Mouse (Mus musculus): ENCODE data around the gene Csgalnact2.

DNA sequence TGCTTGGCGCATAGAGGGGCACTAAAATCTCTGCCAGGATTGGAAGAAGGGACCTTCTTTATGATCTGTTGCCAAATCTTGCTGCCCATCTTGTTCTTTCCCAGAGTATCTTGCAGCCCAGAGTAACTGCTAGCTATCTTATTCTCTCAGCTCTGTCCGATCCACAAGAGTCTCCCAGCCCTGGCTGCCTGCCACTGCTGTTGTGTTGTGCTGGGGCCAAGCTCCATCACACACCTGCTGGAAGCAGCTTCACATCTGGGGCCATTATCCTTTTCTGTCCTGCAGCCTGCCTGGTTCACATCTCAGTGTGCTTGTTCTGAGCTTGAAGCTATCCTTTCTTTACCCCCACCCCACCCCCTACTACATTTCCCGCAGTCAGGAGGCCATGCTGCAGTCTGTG lies 62.7 kb downstream of the Csgalnact2 start:
- TF ChIP-seq CTCF (IDR thresholded peaks at IDR 0.05; ENCODE audit: low read depth, low read length) (no peak), POLR2A (IDR thresholded peaks at IDR 0.05; ENCODE audit: extremely low read depth, insufficient read depth, low read length) (no peak)
